Mouse (Mus musculus): Measurements from ENCODE around the gene Oasl2. TPM values are rescaled to one million over a fixed set of nuclear protein-coding genes. Genes with fewer than 3 reads are reported as not detected.
"Not testable (repeated sequence)": the region's sequence is repeated elsewhere in the genome, so short reads cannot be mapped to it uniquely, and the experiment has no call there.

Oasl2 gene
- total RNA-seq, 2 experiments from 2014 or later: 1.2 TPM

DNA sequence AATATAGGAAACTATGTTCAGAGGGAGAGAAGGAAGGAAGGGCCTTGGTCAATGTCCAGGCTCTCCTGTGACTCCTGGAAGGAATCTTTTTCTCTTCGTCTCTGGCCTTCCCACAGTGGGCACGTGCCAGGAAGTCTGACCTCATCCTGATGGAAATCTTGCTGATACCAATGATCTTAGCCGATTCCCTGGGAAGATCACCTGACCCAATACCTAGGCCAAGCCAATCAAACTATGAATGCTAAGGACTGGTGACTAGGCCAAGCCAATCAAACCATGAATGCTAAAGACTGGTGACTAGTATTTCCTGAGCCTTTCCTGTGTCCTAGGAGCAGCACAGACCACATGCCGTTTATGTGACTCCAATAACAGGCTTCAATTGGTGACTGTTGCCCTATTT lies 16.9 kb downstream of the Oasl2 start:
- no peak for DNase-seq
- intact Hi-C loops (cut with DNase I): no loop called here

DNA sequence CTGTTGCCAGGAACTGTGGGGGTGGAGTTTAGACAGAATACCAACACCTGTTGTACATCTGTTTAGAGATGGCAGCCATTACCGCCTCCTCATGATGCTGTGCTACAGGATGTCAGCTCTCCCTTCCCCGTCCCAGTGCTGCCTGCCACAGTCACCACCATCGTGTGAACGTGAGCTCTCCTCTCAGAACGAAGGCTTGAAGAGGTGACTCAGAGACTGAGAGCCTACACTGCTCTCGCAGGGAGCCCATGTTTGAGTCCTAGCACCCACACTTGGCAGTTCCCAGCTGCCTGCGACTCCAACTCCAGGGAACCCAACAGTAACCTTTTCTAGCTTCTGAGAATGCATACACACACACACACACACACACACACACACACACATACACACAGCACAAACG lies 18.1 kb downstream of the Oasl2 start:
- intact Hi-C loops (cut with DNase I): no loop called here
- no peak for DNase-seq

DNA sequence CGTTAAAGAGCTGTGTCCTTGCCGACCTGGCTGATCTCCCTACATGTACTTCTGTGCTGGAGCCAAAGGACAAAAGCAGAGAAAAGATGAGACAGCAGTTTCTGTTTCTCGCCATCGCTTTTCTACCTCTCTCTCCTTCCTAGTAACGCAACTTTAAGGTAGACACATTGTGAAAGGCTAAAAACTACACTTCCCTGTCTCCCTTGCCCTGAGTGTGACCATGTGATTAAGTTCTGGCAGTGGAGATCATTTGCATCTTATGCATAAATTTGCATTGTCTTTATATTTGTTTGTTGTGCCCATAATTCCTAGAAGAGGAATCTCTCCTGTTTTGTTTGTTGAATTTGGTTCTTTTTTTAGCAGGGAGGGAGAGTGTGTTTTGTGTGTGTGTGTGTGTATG lies 19.1 kb downstream of the Oasl2 start:
- intact Hi-C loops (cut with DNase I): no loop called here

DNA sequence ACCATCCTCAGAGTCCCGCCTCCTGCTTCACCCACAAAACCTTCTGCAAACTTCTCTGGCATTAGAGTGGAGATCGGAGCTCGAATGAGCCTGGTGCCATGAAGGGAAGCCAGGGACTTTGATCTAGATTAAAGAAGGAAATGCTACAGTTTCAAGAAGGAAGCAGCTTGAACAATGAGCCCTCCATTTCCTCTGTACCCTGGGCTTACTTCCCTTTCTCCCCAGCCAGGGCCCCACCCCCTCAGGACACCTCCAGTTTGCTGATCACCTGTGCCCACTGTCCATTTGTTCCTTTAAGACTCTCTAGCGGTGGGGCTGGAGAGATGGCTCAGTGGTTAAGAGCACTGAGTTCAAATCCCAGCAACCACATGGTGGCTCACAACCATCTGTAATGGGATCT lies 20.0 kb downstream of the Oasl2 start:
- intact Hi-C loops (cut with DNase I): no loop called here
- DNase-seq: no peak

More for the DNA sequence above, 19.1 kb downstream of the Oasl2 start:
- DNase-seq: no peak

DNA sequence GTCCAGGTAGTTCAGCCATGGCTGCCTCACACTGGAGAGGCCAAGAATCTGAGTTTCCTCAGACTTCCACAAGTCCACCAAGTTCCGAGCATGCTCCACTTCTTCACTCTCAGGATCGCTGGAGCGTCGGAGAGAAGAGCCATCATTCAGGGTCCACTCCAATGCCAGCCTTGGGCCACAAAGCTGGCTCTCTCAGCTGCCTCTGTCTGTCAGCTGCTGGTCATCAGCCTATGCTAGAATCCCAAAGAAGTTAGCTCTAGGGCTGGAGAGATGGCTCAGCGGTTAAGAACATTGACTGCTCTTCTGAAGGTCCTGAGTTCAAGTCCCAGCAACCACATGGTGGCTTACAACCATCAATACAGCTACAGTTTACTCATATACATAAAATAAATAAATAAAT lies 20.6 kb downstream of the Oasl2 start:
- intact Hi-C loops (cut with DNase I); DNase-seq: not testable (repeated sequence)

DNA sequence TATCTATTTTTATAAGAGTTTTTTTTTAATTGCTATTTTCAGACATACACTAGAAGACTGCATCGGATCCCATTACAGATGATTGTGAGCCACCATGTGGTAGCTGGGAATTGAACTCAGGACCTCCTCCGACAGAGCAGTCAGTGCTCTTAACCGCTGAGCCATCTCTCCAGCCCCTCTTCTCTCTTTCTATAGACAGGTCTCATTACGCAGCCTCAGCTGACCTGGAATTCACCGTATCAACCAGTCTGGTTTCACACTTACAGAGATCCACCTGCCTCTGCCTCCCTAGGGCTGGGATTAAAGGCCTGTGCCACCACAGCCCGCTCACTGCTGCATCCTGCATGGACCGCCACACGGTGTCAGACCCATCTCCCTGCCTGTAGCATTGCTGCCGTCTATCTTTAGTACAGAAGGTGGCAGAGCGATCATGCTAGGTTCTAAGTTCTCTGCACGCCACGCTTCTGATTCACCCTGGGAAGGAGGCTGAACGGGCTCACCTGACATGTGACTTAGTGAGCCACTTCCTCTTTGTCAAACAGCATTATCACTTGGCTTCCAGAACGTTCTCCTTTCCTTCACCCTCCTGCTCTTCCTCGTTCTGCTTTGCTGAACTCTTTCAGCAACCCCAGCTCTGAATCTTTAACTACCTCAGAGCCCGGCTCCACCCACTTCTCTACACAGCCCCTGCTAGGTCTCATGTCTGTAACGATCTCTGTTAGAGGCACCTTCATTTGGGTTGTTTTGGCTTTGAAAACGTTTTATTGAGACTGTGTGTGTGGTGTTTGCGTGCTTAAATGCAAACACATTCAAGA lies 25.0 kb downstream of the Oasl2 start:
- intact Hi-C loops (cut with DNase I): no loop called here
- no peak for DNase-seq

DNA sequence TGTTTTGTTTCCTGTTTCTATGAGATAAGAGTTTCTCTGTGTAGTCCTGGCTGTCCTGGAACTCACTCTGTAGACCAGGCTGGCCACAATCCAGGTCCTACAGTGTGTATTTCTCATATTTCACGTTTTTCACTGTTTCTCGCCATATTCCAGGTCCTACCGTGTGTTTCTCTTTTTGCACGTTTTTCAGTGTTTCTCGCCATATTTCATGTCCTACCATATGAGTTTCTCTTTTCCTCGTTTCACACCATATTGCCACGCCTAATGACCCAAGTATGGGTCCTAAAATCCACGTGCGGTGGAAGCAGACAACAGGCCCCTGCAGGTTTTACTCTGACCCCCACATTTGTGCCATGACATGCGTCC lies 25.6 kb downstream of the Oasl2 start:
- intact Hi-C loops (cut with DNase I): no loop called here
- DNase-seq: no peak

DNA sequence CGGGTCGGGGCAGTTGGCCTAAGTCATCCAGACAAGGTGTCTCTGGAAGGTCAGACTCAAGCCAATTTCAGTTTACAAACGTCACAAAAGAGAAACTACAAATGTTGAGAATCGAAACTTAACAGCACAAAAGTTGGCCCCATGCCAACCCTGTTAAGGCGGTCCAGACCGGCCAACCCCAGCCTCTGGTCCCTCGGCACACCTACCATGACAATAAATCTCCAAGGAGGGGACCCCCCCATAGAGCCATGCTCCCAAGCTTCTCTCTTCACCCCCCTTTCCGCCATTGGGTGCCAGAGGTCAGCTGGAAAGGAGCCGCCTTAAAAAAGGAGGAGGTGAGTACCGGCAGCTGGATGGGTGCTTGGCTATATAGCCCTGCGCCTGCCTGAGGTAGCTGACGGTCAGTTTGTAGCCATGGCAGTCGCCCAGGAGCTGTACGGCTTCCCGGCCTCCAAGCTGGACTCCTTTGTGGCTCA lies 26.3 kb downstream of the Oasl2 start, which contains the start of gene Oasl1:
Gene Oasl1, plus strand, starts transcription at position 243 of the 476 bp plus-strand sequence.
- intact Hi-C loops (cut with DNase I): no loop called here
- DNase-seq: peak; percentile 39

DNA sequence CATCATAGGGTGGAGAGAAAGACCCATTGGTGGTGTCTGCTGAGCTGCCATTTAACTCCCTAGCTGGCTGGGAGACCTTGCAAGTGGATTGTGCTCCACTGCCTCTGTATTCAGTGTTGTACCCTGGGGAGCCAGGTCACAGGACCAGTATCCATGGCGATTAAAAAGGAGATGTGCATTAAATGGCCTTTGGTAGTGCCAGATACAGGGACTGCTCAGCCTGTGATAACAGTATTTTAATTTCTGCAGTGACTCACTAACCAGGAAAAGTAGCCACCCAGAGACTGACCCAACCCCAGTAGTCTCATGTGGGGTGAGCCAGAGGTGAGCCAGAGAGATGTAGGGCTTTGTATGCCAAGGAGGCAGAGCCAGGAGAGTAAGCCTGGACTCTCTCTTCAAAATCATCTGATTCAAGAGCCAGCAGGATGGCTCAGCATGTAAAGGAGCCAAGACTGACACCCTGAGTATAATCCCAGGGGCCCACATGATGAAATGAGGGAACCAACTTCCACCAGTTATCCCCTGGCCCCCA lies 29.5 kb downstream of the Oasl2 start:
- intact Hi-C loops (cut with DNase I): no loop called here
- DNase-seq: no peak

DNA sequence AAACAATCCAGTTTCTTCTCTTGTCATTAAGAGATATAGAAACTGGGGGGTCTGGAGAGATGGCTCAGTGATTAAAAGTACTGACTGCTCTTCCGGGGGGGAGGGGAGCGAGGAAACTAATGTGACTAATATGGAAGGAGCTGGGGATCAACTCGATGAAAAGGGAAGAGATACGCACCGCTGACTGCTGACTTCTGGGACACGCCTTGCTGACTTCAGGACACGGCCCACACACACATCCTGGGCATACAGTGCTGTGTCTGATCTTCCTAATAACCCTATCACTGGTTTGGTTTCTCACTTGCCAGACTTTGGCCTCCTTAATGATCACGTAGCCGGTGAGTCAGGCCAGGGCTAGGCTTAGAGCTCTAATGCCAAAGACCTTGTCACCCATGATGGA lies 30.0 kb downstream of the Oasl2 start:
- intact Hi-C loops (cut with DNase I): no loop called here
- no peak for DNase-seq

DNA sequence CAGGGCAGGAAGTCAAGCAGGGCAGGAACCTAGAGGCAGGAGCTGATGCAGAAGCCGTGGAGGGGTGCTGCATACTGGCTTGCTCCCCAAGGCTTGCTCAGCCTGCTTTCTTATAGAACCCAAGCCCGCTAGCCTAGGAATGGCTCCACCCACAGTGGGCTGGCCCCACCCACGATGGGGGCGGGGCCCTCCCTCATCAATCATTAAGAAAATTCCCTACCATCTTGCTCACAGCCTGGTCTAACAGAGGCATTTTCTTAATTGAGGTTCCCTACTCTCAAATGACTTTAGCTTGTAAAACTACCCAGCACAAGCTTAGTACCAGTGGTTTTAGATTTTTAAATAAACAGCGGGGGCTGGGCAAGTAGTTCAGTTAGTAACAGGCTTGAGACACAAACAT lies 34.9 kb downstream of the Oasl2 start:
- DNase-seq: no peak
- intact Hi-C loops (cut with DNase I): no loop called here

DNA sequence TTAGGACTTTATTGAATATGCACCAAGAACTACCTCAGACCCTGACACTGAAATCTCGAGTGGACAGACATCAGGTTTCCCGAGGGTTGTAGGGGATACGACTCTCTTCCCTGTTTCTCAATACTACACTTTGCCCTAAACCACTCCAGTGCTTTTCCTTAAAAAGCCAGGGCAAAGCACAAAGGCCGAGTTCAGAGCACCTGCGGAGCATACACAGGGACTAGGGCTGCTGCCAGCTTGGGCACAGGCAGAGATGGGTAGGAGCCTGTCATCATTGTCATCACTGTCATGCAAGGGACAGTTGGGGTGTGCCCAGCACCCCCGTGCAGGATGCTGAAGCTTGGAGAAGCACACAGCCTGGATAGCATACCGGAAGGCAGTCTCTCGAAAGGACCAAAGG lies 36.5 kb downstream of the Oasl2 start:
- DNase-seq: no peak
- intact Hi-C loops (cut with DNase I): no loop called here

DNA sequence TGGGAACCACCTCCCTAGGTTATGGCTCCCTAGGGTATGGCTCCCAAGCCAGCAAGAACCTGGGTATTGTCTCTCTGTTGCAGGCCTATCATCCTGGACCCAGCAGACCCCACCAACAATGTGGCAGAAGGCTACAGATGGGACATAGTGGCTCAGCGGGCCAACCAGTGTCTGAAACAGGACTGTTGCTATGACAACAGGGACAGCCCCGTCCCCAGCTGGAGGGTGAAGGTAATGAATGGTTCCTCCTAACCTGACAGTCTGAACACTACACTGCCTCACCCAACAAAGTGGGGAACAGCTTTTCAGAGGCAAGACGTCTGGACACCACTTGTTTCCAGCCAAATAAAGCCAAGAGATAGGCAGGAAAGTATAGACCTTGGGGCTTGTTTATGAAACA lies 39.1 kb downstream of the Oasl2 start:
- peak; percentile 40 for DNase-seq
- intact Hi-C loops (cut with DNase I): no loop called here

DNA sequence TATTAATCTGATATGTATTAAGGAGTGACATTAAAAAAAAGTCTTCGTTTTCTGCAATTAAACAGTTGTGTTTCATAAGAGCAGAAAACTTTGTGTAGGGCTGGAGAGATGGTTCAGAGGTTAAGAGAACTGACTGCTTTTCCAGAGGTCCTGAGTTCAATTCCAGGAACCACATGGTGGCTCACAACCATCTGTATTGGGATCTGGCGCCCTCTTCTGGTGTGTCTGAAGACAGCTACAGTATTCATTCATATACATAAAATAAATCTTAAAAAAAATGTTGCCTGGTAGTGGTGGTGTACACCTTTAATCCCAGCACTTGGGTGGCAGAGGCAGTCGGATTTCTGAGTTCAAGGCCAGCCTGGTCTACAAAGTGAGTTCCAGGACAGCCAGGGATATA lies 44.4 kb downstream of the Oasl2 start:
- DNase-seq; intact Hi-C loops (cut with DNase I): not testable (repeated sequence)

DNA sequence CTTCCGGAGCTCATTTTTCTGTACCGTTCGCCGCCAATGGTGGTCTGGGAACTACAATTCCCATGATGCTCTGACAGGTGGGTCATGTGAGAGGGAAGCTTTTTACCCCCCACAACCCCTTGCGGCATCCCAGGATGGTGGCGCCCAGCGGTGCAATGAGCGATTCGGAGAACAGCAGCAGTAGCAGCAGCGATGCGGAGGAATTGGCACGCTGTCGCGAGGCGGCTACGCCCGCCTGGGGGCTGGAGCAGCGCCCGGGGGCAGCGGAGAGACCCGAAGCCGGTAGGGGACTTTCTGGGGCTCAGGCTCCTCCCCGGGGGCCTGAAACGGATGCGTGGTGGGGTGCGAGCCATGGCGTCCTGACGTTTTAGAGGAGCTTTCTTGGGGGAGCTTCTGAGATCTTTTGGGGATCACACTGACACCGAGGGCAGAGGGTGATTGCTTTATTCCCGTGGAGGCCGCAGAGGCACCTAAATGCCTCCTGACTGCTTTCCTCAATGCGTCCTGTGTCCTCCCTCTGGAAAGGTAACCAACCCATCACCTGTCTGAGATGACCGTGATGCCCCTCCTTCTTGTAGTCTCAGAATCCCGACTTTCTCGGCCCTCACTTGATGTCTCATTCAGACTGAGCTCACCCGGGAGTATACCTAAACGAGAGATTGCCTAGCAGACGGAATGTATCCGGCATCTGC lies 45.5 kb downstream of the Oasl2 start, which contains the start of gene 2210016L21Rik:
Gene 2210016L21Rik, plus strand, starts transcription at position 85 of the 692 bp plus-strand sequence.
- intact Hi-C loops (cut with DNase I): no loop called here
- DNase-seq: peak; percentile 90

DNA sequence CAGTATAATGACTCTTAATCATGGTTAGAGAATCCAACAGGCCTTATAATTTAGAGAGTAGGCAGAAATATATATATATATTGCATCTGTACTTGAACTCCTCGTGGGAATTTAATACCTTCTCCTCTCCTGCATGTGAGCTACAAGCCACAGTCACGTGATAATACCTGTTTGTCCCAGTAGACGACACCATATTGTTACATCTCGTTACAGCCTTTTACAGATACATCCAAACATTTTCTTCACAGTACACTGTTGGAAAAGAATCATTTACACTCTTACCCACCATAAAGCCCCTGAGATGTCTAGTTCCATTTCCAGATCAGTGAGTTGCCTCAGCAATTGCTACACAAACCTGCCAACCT lies 46.0 kb downstream of the Oasl2 start:
- no peak for DNase-seq
- intact Hi-C loops (cut with DNase I): no loop called here

DNA sequence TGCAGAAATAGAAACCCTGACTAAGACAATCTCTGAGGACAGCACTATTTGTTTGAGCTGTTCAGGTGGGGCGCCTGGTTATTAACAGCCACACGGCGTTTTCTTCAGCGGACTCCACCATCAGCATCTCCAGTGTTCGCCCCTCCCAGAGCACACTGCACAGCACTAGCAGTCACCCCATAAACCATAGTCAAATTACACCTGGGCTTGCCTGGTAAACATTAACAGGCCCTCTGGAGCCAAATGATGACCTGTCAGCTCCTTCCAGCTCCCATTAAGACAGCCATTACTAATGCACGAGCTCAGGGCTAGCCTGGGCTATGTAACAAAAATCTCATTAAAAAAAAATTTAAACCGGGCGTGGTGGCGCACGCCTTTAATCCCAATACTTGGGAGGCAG lies 48.3 kb downstream of the Oasl2 start:
- no peak for DNase-seq
- intact Hi-C loops (cut with DNase I): no loop called here

DNA sequence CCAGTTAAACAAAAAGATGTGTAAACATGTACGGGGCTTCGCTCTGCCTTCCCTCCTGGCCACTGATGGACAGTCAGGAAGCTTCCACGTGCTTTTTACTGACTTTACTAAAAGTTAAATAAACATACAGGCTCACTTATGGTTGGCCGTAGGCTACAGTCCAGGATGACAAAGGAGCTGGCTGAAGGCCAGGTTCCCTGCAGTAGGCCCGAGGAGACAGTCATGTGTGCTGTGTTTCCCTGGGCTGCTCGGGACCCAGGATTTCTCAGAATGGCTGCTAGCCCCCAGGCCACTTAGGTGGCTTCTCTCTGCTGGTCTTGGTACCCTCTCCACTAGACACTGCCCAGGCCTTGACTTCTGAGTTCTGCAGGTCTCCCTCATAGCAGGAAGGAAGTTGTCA lies 52.2 kb downstream of the Oasl2 start:
- DNase-seq: peak; percentile 74
- intact Hi-C loops (cut with DNase I): no loop called here

DNA sequence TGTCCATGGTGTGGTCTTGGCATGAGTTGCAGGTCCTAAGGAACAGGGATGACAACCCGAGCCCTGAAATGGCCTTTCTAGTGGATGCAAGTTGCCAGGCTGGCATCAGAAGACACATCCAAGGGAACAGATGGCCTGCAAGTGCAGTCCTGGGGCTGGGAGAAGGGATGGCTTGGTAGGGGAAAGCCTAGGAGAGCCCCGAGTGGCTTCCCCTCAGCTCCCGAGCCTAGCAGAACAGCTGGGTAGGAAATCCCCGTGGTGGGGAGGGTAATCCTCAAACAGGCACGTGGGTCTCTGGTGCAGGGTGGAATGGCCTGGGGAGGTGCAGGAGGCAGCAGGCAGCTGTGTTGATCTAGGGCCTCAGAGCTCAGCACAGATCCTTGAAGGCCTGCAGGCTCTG lies 52.6 kb downstream of the Oasl2 start:
- intact Hi-C loops (cut with DNase I): no loop called here
- DNase-seq: peak; percentile 68

DNA sequence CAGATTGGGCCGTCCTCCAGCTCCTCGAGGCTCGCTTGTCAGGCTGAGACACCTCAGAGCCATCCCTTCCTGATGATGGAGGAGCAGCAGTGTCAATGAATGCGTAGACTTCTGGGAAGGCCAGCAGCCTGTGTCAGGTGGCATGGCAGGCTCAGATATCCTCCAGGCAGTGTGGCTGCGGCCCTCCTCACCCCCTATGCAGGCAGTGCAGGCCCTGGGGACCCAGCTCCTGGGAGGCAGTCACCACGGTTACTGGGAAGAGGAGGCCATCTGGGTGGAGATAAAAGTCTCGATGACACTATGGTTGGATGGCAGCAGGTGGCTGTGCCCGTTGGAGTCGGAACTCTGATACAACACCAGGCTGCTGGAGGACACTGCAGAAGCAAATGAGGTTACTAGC lies 53.1 kb downstream of the Oasl2 start:
- intact Hi-C loops (cut with DNase I): no loop called here
- no peak for DNase-seq

DNA sequence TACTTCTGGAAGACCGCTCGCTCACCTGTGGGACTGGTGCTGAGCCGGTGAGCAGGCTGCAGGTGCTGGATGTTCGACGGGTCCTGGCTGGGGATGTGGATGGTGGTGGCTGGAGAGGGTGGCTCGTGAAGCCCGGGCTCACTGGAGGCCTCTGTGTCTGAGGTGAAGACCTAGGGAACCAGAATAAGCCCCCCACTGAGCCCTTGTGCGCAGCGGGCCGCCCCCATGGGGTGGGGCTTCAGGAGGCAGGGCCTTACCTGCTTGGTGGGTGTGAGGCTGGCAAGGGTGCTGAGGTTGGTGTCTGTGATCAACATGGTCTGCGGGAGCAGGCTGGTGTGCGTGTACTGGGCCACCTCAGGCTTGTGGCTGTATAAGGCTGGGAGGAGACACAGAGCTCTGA lies 53.9 kb downstream of the Oasl2 start:
- DNase-seq: no peak
- intact Hi-C loops (cut with DNase I): no loop called here

Data from left cerebral cortex, postnatal 4 days (tissue).